Mouse (Mus musculus) embryonic fibroblast, embryonic 13.5 days (primary cell): Measurements from ENCODE around the gene Sgpp1.

Experiments used
- CTCF ChIP-seq: IDR thresholded peaks from 2 replicates; pipeline ENCODE4 v1.5.1; 2011; ENCODE audit warnings: mild to moderate bottlenecking, control low read depth, low read length, moderate library complexity, borderline replicate concordance; ENCODE audit not compliant: insufficient read depth
- POLR2A ChIP-seq: IDR thresholded peaks from 2 replicates; pipeline ENCODE4 v1.6.1; 2011; ENCODE audit warnings: low read depth, mild to moderate bottlenecking, control low read depth, low read length, moderate library complexity

DNA sequence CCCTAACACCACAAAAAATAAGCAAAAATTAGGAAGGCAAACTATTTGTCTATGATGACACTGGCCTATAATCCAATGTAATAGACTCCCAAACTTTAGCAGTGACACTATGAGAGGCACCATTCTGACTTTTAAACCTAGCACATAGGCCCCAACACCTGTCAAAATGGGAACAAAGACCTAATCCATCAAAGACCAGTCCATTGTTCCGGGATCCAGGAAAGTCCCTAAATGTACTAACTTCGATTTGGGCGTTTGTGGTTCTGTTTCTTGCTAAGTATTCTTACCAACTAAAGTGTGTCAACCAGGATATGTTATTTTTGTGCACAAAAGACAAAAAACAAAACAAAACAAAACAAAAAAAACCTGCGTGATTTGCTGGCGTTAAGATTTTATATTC is 6.6 kb upstream of the Sgpp1 start:
- TF ChIP-seq CTCF (no peak), POLR2A (no peak)
